Mouse (Mus musculus): ENCODE measurements at regions not wholly inside any gene's neighbourhood (a gene's known extent, or its start where the extent isn't known, plus 50 kb on each side); places are given as distances from the start of the nearest gene placed in this dataset.
A peak's percentile ranks its signal among the peaks of the same experiment; 100 is the strongest.

DNA sequence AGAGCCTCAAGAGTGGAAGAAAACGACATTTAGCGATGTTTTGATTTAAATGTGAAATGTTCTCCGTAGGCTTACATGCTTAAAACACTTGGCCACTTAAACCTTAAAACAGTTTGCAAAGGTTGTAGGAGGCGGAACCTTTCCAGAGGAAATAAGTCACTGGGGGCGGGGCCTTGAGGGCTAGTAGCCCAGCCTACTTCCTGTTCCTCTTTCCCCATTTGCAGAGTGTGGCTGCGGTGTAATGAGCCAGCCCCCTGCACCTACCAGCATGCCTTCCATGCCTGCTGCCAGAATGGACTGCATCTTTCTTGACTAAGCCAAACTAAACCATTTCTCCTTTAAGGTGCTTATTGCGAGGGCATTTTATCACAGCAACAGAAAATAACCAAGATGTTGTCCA, 103.0 kb upstream of the Arntl start:
- WGBS, result 93% methylated on average over 7 of the region's 7 CpGs
- H3K4me3 ChIP-seq, result no peak overlapping the region
- H3K27ac ChIP-seq (replicated peaks), result no peak overlapping the region
- no peaks in the 10 kb centered on the region for H3K36me3 ChIP-seq
- no peaks in the 10 kb centered on the region for H3K4me1 ChIP-seq (replicated peaks)
- H3K9ac ChIP-seq, result no peak overlapping the region
- H3K9me3 ChIP-seq, result no peaks in the 10 kb centered on the region
- no peaks in the 10 kb centered on the region for H3K27me3 ChIP-seq
- H3K4me2 ChIP-seq, result no peak overlapping the region
- no peak for ATAC-seq (ENCODE audit: low FRiP score, low read depth)

DNA sequence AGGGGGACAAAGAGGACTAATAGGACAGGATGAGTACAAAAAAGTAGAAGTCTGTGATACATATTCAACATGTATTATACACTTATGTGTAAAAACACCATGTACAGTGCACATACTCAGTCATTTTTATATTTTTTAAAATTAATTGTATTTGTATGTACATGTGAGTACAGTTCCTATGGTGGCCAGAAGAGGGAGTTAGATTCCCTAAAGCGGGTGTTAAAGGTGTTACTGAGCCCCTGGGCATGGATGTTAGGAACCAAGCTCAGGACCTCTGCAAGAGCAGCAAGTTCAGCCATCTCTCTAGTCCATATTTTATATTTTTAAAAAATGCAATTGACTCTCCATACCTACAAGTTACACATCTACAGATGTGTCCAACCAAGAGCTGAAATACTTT, 101.9 kb upstream of the Arntl start:
- ATAC-seq (ENCODE audit: low FRiP score, low read depth), result no peak
- H3K27me3 ChIP-seq, result no peaks in the 10 kb centered on the region
- no peaks in the 10 kb centered on the region for H3K9me3 ChIP-seq
- H3K27ac ChIP-seq (replicated peaks), result no peak overlapping the region
- no peak overlapping the region for H3K9ac ChIP-seq
- H3K4me3 ChIP-seq, result no peak overlapping the region
- H3K4me1 ChIP-seq (replicated peaks), result no peaks in the 10 kb centered on the region
- no peaks in the 10 kb centered on the region for H3K36me3 ChIP-seq
- no peak overlapping the region for H3K4me2 ChIP-seq
- WGBS, result 54% methylated on average over 1 of the region's 1 CpGs

DNA sequence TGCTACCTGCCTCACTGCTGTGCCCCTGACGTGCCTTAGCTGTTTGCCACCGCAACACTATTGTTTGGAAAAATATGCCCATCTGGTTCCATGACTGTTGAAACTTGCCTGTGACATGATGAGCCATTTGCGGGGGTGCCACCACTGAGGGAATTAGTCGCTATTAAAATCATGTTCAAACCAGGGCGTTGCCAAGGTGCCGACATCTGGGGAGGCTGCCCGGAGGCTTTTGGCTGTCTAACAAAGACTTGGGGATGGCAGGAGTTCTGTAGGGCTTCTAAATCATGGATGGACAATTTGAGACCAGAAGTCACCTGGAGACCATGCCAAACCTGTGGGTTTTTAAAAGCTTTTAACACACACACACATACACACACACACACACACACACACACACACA, 100.5 kb upstream of the Arntl start:
- Histone ChIP-seq H3K9ac (no peak overlapping the region), H3K4me3 (no peak overlapping the region), H3K27me3 (no peaks in the 10 kb centered on the region), H3K36me3 (no peaks in the 10 kb centered on the region), H3K4me1 (replicated peaks) (0 out of 2 replicates have a peak, but pooled peaks cover 6% of the 10 kb centered on the region), H3K4me2 (no peak overlapping the region), H3K9me3 (no peaks in the 10 kb centered on the region), H3K27ac (replicated peaks) (no peak overlapping the region)
- WGBS, result 66% methylated on average over 7 of the region's 7 CpGs
- ATAC-seq (ENCODE audit: low FRiP score, low read depth), result no peak

DNA sequence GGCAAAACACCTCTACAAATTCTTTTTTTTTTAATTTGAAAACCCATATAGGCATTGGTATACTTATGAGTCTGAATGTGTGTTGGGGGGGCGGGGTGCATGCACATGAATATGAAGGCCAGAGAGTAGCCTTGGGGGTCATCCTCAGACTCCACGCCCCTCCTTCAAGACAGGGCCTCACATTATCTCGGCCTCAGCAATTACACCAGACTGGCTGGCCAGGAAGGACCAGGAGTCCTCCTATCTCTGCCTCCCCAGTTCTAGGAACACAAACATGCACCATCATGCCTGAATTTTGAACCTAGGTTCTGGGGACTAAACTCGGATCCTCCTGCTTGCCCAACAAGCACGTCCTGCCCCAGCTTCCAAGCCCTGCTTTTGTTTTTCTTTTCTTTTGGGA, 99.3 kb upstream of the Arntl start:
- no peak for ATAC-seq (ENCODE audit: low FRiP score, low read depth)
- H3K36me3 ChIP-seq, result no peaks in the 10 kb centered on the region
- no peak overlapping the region for H3K4me2 ChIP-seq
- no peaks in the 10 kb centered on the region for H3K9me3 ChIP-seq
- 83% methylated on average over 5 of the region's 5 CpGs for WGBS
- H3K9ac ChIP-seq, result no peak overlapping the region
- H3K27ac ChIP-seq (replicated peaks), result no peak overlapping the region
- H3K4me3 ChIP-seq, result no peak overlapping the region
- 0 out of 2 replicates have a peak, but pooled peaks cover 6% of the 10 kb centered on the region for H3K4me1 ChIP-seq (replicated peaks)
- H3K27me3 ChIP-seq, result no peaks in the 10 kb centered on the region

DNA sequence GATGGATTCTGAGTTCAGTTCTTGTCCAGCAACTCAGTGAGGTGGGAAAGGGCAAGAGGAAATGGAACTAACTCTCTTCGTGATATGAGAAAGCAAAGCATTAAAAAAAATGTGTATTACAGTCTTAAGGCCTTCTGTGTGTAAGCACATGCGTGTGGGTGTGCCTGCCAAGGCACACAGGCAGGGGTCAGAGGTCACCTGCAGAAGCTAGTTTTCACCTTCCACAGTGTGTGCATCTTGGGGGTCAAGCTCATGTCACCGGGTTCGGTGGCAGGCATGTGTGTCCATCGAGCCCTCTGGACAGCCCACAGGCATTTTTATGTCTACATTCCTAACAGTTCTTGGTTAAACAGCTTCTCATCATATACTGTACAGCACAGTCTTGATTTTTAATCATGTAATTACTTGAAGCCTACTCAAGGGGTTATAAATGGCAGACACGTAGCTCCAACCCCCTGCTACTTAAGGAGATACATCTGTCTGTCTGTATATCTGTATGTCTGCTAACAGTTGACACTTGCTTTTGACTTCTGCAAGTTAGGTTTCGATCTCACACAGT, 98.7 kb upstream of the Arntl start:
- no peaks in the 10 kb centered on the region for H3K36me3 ChIP-seq
- H3K9ac ChIP-seq, result no peak overlapping the region
- no peaks in the 10 kb centered on the region for H3K27me3 ChIP-seq
- no peak overlapping the region for H3K4me3 ChIP-seq
- H3K9me3 ChIP-seq, result no peaks in the 10 kb centered on the region
- no peak overlapping the region for H3K4me2 ChIP-seq
- 75% methylated on average over 7 of the region's 7 CpGs for WGBS
- H3K4me1 ChIP-seq (replicated peaks), result 0 out of 2 replicates have a peak, but pooled peaks cover 6% of the 10 kb centered on the region
- no peak for ATAC-seq (ENCODE audit: low FRiP score, low read depth)
- H3K27ac ChIP-seq (replicated peaks), result no peak overlapping the region

DNA sequence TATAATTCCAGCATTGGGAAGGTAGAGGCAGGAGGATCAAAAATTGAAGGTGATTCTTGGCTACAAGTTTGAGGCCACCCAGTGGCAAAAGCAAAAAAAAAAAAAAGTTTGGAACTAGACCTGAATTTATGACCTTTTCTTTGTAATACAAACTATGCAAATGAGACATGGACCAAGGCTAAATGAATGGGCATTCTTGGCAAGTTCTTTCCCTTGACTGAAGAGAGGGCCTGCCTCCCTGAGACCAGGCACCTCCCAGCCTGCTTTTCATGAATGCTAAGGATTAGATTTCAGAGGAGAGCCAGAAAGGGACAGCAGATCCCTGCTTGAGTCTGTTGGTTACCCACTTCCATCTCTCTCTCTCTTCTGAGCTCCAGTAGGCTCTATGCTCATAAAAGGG, 97.8 kb upstream of the Arntl start:
- Histone ChIP-seq H3K27ac (replicated peaks) (no peak overlapping the region), H3K9me3 (no peaks in the 10 kb centered on the region), H3K27me3 (no peaks in the 10 kb centered on the region), H3K36me3 (no peaks in the 10 kb centered on the region), H3K9ac (no peak overlapping the region), H3K4me3 (no peak overlapping the region), H3K4me2 (no peak overlapping the region), H3K4me1 (replicated peaks) (0 out of 2 replicates have a peak, but pooled peaks cover 6% of the 10 kb centered on the region)
- no peak for ATAC-seq (ENCODE audit: low FRiP score, low read depth)

DNA sequence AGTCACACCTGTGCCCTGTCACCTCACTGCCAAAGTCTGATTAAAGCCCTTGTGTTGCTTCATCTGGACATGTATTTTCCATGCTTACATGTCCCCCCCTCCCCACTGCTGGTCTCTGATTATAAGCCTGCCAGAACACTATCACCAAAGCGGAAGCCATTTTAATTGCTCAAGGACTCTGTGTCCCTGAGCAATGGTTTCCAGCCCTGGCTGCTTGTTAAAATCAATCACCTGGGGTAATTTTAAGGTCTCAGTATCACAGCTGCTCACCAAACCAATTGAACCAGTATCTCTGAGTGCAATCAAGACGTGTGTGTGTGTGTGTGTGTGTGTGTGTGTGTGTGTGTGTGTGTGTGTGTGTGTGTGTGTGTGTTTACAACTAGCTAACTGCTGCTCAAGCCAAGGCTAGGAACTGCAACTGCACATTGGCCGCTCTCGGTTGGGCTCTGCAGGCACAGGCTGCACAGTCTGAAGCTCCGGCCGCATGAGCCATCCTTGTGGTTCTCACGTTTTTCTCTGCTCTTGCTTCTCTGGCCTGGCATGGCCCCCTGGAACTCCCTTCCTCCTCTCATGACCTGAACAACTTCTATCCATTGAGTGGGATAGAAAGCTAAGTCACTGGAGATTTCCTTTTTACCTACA, 96.3 kb upstream of the Arntl start:
- Histone ChIP-seq H3K27ac (replicated peaks) (no peak overlapping the region), H3K4me2 (no peak overlapping the region), H3K36me3 (no peaks in the 10 kb centered on the region), H3K27me3 (no peaks in the 10 kb centered on the region), H3K9me3 (no peaks in the 10 kb centered on the region), H3K4me1 (replicated peaks) (0 out of 2 replicates have a peak, but pooled peaks cover 6% of the 10 kb centered on the region), H3K9ac (no peak overlapping the region), H3K4me3 (no peak overlapping the region)
- whole genome bisulfite sequencing, result 68% methylated on average over 7 of the region's 7 CpGs
- 0 out of 2 replicates have a peak, but pooled peaks have one; percentile 28 for ATAC-seq (ENCODE audit: low FRiP score, low read depth)

DNA sequence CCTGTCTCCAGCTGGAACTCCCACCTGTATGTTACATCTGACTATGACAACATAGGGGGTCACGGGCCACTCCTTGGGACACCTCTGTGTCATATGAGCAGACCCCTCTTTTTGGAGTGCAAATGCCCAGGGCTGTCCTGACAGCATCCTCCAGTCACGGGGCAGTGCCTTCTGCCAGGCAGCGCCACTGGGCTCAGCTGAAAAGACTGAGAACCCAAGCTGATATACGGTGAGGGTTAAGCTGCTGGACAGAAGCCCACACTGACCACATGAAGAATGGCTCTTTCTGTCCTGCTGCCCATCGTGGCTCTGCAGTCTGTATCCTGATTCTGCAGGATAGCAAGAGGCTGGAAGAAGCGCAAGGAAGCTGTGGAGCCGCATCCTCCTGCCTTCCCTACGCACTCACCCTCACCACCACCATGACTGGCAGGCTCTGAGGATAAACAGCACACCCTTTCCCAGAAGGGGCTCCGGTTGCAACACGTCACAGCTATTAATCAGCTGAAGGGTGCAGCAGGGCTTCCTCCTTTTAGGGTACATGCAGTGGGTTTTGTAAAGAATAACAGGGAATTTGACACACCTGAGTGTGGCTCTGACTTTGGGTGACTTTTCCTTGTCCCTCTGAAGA, 93.9 kb upstream of the Arntl start:
- ATAC-seq (ENCODE audit: low FRiP score, low read depth), result no peak
- no peak overlapping the region for H3K9ac ChIP-seq
- WGBS, result 71% methylated on average over 10 of the region's 10 CpGs

DNA sequence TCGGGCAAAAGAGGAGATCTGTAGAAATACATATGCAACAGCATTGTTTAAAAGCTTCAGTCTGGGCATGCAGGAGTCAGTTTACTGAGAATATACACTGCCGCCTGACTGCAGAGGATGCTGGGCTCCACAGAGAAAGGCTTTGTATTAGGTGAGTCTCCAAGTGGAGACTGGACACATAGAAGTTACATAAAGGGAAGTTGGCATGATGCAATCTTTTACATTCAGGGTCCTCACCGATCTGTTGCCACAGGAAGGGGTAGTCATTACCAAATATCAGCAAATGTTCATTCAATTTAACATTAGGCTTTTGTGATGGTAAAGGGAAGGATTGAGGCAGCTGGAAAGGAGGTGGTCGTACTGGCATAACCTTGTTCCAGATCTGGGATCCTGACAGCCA, 89.7 kb upstream of the Arntl start:
- H3K9me3 ChIP-seq, result no peaks in the 10 kb centered on the region
- 88% methylated on average over 4 of the region's 4 CpGs for WGBS
- H3K4me1 ChIP-seq (replicated peaks), result no peaks in the 10 kb centered on the region
- no peaks in the 10 kb centered on the region for H3K36me3 ChIP-seq
- ATAC-seq (ENCODE audit: low FRiP score, low read depth), result no peak
- no peak overlapping the region for H3K4me3 ChIP-seq
- H3K9ac ChIP-seq, result no peak overlapping the region
- no peak overlapping the region for H3K27ac ChIP-seq (replicated peaks)
- no peaks in the 10 kb centered on the region for H3K27me3 ChIP-seq
- no peak overlapping the region for H3K4me2 ChIP-seq

More for the DNA sequence above, 93.9 kb upstream of the Arntl start:
- no peak overlapping the region for H3K27ac ChIP-seq (replicated peaks)
- H3K4me3 ChIP-seq, result no peak overlapping the region
- H3K4me2 ChIP-seq, result no peak overlapping the region
- H3K4me1 ChIP-seq (replicated peaks), result 0 out of 2 replicates have a peak, but pooled peaks cover 6% of the 10 kb centered on the region
- no peaks in the 10 kb centered on the region for H3K36me3 ChIP-seq
- H3K9me3 ChIP-seq, result no peaks in the 10 kb centered on the region
- no peaks in the 10 kb centered on the region for H3K27me3 ChIP-seq

DNA sequence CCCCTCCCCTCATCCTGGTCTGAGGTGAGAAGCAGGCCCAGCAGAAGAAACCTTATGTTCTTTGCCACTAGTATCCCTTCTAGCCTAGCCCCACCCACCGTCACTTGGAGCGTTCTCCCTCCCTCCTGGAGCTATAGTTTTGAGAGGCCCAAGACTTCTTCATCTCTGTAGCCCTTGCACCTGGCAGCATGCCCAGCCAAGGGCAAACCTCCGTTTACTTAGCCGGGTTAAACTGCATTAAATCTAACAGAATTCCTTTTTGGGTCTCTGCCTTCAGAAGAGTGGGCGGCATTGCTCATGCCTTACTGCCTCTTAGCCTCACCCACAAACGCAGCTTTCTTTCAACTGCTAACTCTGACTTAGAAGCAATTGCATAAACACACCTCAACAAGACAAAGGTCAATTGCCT, 85.3 kb upstream of the Arntl start:
- ATAC-seq (ENCODE audit: low FRiP score, low read depth), result no peak
- 49% methylated on average over 6 of the region's 6 CpGs for WGBS
- no peak overlapping the region for H3K4me2 ChIP-seq

DNA sequence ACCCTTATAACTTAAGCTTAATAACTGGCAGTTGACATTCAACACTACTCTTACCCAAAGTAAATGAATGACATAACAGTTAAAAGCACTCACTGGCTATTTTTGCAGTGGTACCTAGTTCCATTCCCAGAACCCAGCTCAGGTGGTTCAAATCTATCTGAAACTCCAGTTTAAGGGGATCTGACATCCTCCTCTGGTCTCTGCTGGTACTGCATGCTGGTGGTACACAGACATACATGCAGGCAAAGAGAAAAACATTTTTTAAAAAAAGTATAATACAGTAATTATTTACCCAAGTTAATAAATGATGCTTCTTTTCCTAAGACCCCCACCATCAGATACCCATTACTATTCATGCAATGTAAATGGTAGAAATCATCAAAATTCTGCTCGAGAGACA, 81.3 kb upstream of the Arntl start:
- no peak overlapping the region for H3K4me3 ChIP-seq
- H3K27ac ChIP-seq (replicated peaks), result no peak overlapping the region
- H3K9me3 ChIP-seq, result no peaks in the 10 kb centered on the region
- H3K4me1 ChIP-seq (replicated peaks), result peaks cover 8% of the 10 kb centered on the region; the same call in 1 of the 2 replicates
- H3K9ac ChIP-seq, result no peak overlapping the region
- no peaks in the 10 kb centered on the region for H3K27me3 ChIP-seq
- H3K36me3 ChIP-seq, result no peaks in the 10 kb centered on the region
- no peak for ATAC-seq (ENCODE audit: low FRiP score, low read depth)
- 65% methylated on average over 1 of the region's 1 CpGs for WGBS
- H3K4me2 ChIP-seq, result no peak overlapping the region

More for the DNA sequence above, 85.3 kb upstream of the Arntl start:
- Histone ChIP-seq H3K36me3 (no peaks in the 10 kb centered on the region), H3K4me1 (replicated peaks) (no peaks in the 10 kb centered on the region), H3K4me3 (no peak overlapping the region), H3K27me3 (no peaks in the 10 kb centered on the region), H3K27ac (replicated peaks) (no peak overlapping the region), H3K9ac (no peak overlapping the region), H3K9me3 (no peaks in the 10 kb centered on the region)

DNA sequence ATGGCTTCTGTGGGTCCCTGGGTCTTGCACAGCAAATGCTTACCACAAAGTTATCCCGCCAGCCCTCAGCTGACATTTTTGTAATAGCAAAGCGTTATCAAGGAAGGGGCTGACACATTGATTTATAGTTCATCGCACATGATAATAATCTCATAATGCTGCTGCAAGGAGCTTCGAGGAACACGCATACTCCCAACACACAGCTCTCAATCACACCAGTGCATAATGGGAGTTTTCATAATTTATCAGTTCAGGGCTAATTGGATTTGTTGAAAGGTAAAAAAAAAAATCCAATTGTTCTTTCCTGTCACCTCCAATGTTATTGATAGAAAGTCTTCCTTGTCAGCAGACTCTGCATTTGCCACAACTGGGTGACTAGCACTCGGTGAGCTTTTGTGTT, 76.7 kb upstream of the Arntl start:
- H3K27me3 ChIP-seq, result no peaks in the 10 kb centered on the region
- H3K4me1 ChIP-seq (replicated peaks), result peaks cover 9% of the 10 kb centered on the region; the same call in 1 of the 2 replicates
- no peak overlapping the region for H3K4me2 ChIP-seq
- no peaks in the 10 kb centered on the region for H3K9me3 ChIP-seq
- 41% methylated on average over 6 of the region's 6 CpGs for WGBS
- H3K9ac ChIP-seq, result no peak overlapping the region
- no peak overlapping the region for H3K27ac ChIP-seq (replicated peaks)
- no peak overlapping the region for H3K4me3 ChIP-seq
- no peaks in the 10 kb centered on the region for H3K36me3 ChIP-seq
- peak; percentile 59; the same call in 1 of the 2 replicates for ATAC-seq (ENCODE audit: low FRiP score, low read depth)
